Mouse (Mus musculus): Measurements from ENCODE around the gene Pola2. TPM values are rescaled to one million over a fixed set of nuclear protein-coding genes. Genes with fewer than 3 reads are reported as not detected.

The Pola2 gene
- polyA plus RNA-seq, 1 experiment from 2014 or later = 44.4 TPM

DNA sequence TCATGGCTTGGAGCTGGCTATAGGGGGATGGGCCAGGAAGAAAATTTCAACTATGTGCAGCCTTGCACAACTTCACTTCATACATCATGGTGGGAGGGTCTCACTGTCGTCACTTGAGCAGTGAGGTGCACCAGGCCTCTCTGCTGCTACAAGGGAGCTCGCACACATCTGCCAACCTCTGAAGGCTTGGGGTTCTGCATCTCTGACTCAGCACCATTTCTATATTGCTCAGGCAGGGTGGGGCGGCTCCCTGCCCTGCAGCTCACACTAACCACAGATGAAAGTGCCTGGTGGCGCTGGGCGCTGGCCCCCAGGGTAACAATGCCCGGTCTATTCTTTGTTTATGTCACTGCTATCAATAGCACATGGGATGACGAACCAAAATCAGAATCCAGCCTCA is 19.0 kb downstream of the Pola2 start:
- no peak for ATAC-seq (ENCODE audit: low FRiP score, low read depth)
- Histone ChIP-seq H3K9ac (no peak overlapping the region), H3K4me1 (no peaks in the 10 kb centered on the region), H3K4me3 (no peak overlapping the region), H3K4me2 (replicated peaks) (no peak overlapping the region), H3K27me3 (replicated peaks) (no peaks in the 10 kb centered on the region), H3K9me3 (no peaks in the 10 kb centered on the region), H3K36me3 (peaks cover 56% of the 10 kb centered on the region), H3K27ac (no peak overlapping the region)
- WGBS = 90% methylated on average over 7 of the region's 7 CpGs

DNA sequence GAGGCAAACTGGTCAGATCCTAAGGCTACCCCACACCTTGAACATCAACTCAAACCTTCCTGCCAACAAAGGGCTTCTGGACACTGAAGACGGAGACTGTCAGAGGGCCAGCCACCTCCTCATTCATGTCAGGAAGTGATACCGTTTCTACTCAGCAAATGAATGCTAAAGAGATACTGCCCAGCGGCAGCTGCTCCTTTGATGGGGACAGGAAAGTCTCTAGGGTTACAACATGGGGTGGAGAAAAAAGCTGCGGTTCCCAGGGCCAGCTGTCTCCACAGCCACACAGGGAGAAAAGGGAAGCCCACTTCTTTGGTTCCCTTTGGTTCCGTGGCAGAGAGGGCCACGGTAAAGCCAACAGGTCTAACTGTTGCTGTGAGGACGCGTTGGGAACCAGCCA is 19.9 kb downstream of the Pola2 start:
- H3K4me1 ChIP-seq = no peaks in the 10 kb centered on the region
- no peaks in the 10 kb centered on the region for H3K27me3 ChIP-seq (replicated peaks)
- peaks cover 49% of the 10 kb centered on the region for H3K36me3 ChIP-seq
- no peak overlapping the region for H3K4me3 ChIP-seq
- WGBS = 77% methylated on average over 8 of the region's 8 CpGs
- ATAC-seq (ENCODE audit: low FRiP score, low read depth) = no peak
- H3K4me2 ChIP-seq (replicated peaks) = no peak overlapping the region
- no peak overlapping the region for H3K27ac ChIP-seq
- H3K9ac ChIP-seq = no peak overlapping the region
- H3K9me3 ChIP-seq = no peaks in the 10 kb centered on the region

DNA sequence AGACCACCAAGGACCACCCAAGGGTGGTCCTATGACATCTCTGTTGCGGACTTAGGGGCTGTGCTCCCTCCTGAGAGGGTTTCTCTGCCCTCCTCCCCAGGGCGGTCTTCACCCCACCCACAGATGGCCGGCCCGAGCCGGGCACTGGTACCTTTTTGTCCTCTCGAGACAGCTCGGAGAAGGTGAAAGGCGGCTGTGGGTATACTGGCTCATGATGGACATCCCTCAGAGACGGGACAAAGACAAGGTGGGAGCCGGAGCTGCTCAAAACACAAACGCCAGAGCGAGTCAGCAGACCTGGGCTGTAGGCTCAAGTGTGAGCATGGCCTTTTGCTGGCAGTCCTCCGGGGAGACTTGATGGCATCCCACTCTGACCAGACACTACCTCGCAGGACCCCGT is 20.6 kb downstream of the Pola2 start:
- H3K9ac ChIP-seq = 0 out of 2 replicates have a peak overlapping the region, but pooled peaks have one; percentile 13
- no peaks in the 10 kb centered on the region for H3K27me3 ChIP-seq (replicated peaks)
- H3K4me2 ChIP-seq (replicated peaks) = no peak overlapping the region
- ATAC-seq (ENCODE audit: low FRiP score, low read depth) = no peak
- no peaks in the 10 kb centered on the region for H3K9me3 ChIP-seq
- no peak overlapping the region for H3K4me3 ChIP-seq
- H3K27ac ChIP-seq = no peak overlapping the region
- 93% methylated on average over 15 of the region's 15 CpGs for WGBS
- H3K4me1 ChIP-seq = 0 out of 2 replicates have a peak, but pooled peaks cover 3% of the 10 kb centered on the region
- peaks cover 42% of the 10 kb centered on the region for H3K36me3 ChIP-seq

DNA sequence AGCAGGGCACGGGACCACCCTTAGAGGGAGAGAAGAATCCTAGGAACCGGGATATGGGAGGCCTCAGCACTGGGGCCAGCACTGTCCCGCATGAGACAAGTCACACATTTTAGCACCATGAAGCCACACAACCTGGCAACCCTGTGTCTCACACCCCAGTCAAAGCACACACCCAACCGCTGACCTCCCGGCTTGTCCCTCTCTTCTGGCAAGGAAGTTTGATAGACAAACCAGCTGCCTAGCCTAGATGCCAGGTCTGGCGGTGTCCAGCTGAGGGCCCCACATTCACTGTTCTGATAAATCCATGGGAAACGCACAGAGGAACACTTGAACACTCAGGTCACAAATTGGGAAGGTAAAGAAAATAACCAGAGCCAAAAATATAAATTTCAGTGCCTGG is 21.4 kb downstream of the Pola2 start:
- Histone ChIP-seq H3K4me1 (peaks cover 11% of the 10 kb centered on the region; the same call in 1 of the 2 replicates), H3K27me3 (replicated peaks) (no peaks in the 10 kb centered on the region), H3K9me3 (no peaks in the 10 kb centered on the region), H3K4me2 (replicated peaks) (no peak overlapping the region), H3K9ac (no peak overlapping the region), H3K4me3 (no peak overlapping the region), H3K36me3 (peaks cover 36% of the 10 kb centered on the region), H3K27ac (no peak overlapping the region)
- 93% methylated on average over 7 of the region's 7 CpGs for WGBS
- no peak for ATAC-seq (ENCODE audit: low FRiP score, low read depth)

DNA sequence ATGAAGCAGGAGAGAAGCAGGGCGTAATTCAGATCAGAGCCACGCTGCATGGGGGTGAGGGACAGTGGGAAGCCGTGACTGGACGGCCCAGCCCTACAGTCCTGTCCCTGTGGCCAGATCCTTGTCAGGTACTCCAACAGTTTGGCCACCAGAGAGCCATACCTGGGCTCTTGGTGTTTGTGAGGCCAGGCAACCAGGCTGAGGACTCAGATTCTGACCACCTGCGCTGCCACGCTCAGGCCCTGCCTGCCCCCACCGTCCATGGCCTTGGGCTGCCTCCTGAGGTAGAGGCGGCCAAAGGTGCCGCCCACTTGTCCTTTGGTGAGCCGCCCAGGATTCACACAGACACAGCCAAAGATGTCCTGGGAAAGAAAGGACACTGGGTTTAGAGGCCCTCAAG is 23.3 kb downstream of the Pola2 start:
- H3K4me3 ChIP-seq = no peak overlapping the region
- H3K36me3 ChIP-seq = peaks cover 28% of the 10 kb centered on the region
- ATAC-seq (ENCODE audit: low FRiP score, low read depth) = no peak
- peaks cover 17% of the 10 kb centered on the region; the same call in 1 of the 2 replicates for H3K4me1 ChIP-seq
- no peak overlapping the region for H3K4me2 ChIP-seq (replicated peaks)
- no peak overlapping the region for H3K9ac ChIP-seq
- H3K9me3 ChIP-seq = no peaks in the 10 kb centered on the region
- WGBS = 92% methylated on average over 10 of the region's 10 CpGs
- no peak overlapping the region for H3K27ac ChIP-seq
- H3K27me3 ChIP-seq (replicated peaks) = no peaks in the 10 kb centered on the region

DNA sequence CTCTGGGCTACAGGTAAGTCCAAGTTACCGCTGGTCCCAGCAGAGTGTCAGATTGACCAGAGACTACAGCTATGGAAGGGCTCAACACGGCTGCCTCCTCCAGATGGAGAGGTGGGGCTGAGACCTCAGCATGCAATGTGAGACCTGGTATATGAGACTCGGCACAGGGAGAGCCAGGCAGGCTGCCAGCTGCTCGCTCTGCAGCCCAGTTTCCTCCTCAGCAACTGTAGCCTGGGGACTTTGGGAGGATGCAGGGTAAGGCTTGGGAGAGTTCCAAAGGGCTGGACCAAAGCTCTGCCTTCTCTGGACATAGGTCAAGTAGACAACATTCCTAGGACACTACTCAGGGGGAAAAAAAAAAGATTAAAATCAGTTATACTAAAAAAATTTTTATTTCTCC is 23.8 kb downstream of the Pola2 start:
- H3K4me1 ChIP-seq = peaks cover 17% of the 10 kb centered on the region; the same call in 1 of the 2 replicates
- no peak overlapping the region for H3K27ac ChIP-seq
- 73% methylated on average over 4 of the region's 4 CpGs for WGBS
- peaks cover 26% of the 10 kb centered on the region for H3K36me3 ChIP-seq
- ATAC-seq (ENCODE audit: low FRiP score, low read depth) = no peak
- no peak overlapping the region for H3K4me2 ChIP-seq (replicated peaks)
- H3K27me3 ChIP-seq (replicated peaks) = no peaks in the 10 kb centered on the region
- no peaks in the 10 kb centered on the region for H3K9me3 ChIP-seq
- H3K9ac ChIP-seq = no peak overlapping the region
- H3K4me3 ChIP-seq = no peak overlapping the region

DNA sequence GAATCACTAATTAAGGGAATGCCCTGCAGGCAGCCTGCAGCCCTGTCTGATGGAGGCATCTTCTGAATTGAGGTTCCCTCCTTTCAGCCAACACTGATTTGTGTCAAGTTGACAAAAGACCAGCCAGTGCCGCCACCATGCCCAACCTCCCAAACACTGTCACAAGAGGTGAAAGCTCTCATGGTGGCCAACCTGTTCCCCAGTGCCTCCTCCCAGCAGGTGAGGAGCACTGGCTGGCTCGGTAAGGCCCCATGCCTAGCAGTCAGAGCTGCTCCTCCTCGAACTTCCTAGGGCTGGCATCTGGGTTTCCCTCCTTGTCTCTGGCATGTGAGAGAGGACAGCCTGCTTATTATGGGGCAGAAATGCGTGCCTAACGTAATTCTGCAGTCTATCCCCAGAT is 24.3 kb downstream of the Pola2 start:
- Histone ChIP-seq H3K4me2 (replicated peaks) (no peak overlapping the region), H3K9ac (no peak overlapping the region), H3K9me3 (no peaks in the 10 kb centered on the region), H3K4me3 (no peak overlapping the region), H3K36me3 (peaks cover 22% of the 10 kb centered on the region), H3K27ac (no peak overlapping the region), H3K4me1 (peaks cover 17% of the 10 kb centered on the region; the same call in 1 of the 2 replicates), H3K27me3 (replicated peaks) (no peaks in the 10 kb centered on the region)
- ATAC-seq (ENCODE audit: low FRiP score, low read depth) = no peak
- 87% methylated on average over 5 of the region's 5 CpGs for WGBS

DNA sequence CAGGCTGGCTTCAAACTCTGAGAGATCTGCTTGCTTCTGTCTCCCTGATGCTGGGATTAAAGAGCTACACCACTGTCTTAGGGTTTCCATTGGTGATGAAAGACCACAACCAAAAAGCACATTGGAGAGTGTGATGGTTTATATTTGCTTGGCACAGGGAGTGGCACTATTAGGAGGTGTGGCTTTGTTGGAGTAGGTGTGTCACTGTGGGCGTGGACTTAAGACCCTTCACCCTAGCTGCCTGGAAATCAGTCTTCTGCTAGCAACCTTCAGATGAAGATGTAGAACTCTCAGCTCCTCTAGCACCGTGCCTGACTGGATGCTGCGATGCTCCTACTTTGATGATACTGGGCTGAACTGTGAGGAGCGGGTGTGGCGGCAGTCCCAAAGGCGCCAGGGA is 25.5 kb downstream of the Pola2 start:
- Histone ChIP-seq H3K36me3 (peaks cover 22% of the 10 kb centered on the region), H3K9ac (no peak overlapping the region), H3K4me1 (peaks cover 17% of the 10 kb centered on the region; the same call in 1 of the 2 replicates), H3K27ac (no peak overlapping the region), H3K27me3 (replicated peaks) (no peaks in the 10 kb centered on the region), H3K9me3 (no peaks in the 10 kb centered on the region), H3K4me3 (no peak overlapping the region), H3K4me2 (replicated peaks) (no peak overlapping the region)
- no peak for ATAC-seq (ENCODE audit: low FRiP score, low read depth)
- 86% methylated on average over 6 of the region's 6 CpGs for WGBS

DNA sequence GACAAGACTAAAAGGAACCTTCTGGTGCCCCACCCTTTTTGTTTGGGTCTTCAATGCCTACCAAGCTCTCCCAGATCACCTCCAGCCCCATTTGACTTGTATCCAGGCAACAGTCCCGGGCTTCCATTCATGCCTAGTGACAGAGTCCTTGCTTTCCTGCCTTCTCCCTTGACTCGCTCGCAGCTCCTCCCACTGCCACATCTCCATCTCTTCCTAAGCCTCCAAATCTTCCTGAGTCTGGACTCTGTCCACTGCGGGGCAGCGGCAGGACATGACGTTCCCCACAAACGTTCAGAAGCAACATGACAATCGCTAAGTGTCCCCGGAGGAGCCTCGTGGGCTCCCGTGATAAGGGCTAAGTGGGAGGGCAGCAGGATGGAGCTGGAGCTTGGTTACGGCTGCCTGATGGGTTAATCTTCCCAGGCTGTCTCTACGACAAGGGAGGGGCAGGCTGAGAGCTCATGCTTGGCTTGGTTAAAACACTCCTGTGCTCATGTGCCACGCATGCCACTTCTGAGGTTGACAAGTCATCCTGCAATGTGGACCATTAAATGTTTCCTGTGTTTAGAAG is 26.1 kb downstream of the Pola2 start:
- Histone ChIP-seq H3K27ac (no peak overlapping the region), H3K27me3 (replicated peaks) (no peaks in the 10 kb centered on the region), H3K36me3 (peaks cover 16% of the 10 kb centered on the region), H3K4me1 (peaks cover 17% of the 10 kb centered on the region; the same call in 1 of the 2 replicates), H3K4me3 (no peak overlapping the region), H3K4me2 (replicated peaks) (peak overlapping the region; percentile 32; the same call in 1 of the 2 replicates), H3K9ac (no peak overlapping the region), H3K9me3 (no peaks in the 10 kb centered on the region)
- no peak for ATAC-seq (ENCODE audit: low FRiP score, low read depth)
- 38% methylated on average over 14 of the region's 14 CpGs for WGBS

DNA sequence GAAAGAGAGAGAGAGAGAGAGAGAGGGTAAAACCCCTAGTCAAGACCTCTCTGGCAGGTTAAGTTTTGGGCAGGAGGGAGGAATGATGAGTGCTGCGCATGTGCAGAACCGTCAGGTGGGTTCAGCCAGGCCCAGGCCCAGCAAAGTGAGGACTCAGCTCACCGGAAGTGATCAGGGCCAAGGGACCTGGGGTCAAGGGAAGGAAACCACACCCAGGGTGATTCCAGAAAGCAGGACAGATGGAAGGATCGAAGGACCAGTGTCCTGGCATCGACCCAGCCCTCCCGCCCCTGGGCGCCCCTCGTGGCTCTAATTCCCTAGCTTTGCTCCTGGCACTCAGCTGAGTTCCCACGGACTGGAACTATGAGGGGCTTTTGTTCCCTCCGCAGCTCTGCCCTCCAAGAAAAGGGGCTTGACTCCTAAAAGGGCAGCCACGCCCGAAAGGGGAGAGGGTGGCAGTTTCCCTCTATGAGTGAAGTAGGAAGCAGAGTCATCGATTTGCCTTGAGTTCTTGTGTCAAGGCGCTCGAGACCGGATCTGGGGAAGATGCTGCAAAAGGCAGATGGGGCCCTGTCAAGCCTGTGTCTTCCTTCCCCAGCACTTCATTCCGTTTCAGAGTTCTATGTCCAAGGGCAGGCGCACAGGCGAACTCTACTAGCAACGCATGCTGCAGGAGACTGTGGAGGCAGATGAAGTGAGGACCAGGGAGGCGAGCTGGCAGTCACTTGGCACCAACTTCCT is 26.7 kb downstream of the Pola2 start:
- Histone ChIP-seq H3K27ac (peak overlapping the region; percentile 26; the same call in 1 of the 2 replicates), H3K9me3 (no peaks in the 10 kb centered on the region), H3K27me3 (replicated peaks) (no peaks in the 10 kb centered on the region), H3K4me3 (no peak overlapping the region), H3K9ac (no peak overlapping the region), H3K4me2 (replicated peaks) (peak overlapping the region; percentile 32; the same call in 1 of the 2 replicates), H3K36me3 (peaks cover 10% of the 10 kb centered on the region), H3K4me1 (peaks cover 17% of the 10 kb centered on the region; the same call in 1 of the 2 replicates)
- ATAC-seq (ENCODE audit: low FRiP score, low read depth) = no peak
- WGBS = 71% methylated on average over 21 of the region's 21 CpGs

DNA sequence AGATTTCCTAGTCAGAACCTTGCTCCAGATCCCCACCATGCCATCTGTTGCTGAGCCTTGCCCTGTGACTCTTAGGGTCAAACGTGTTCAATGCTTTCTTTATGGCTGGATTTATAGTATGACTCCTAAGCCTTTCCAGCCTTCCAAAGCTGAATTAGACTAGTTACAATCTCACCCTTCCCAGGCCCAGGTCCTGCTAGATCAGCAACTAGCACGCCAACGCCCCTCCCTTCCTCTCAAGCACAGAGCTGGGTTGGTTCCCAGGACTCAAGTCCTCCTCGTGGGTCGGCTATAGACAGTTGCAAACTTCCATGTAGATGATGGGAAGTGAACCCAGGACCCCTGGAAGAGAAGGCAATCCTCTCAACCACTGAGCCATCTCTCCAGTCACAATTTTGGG is 28.3 kb downstream of the Pola2 start:
- no peak overlapping the region for H3K4me2 ChIP-seq (replicated peaks)
- H3K27ac ChIP-seq = no peak overlapping the region
- H3K36me3 ChIP-seq = no peaks in the 10 kb centered on the region; the same call in 1 of the 2 replicates
- WGBS = 81% methylated on average over 5 of the region's 5 CpGs
- H3K9me3 ChIP-seq = no peaks in the 10 kb centered on the region
- ATAC-seq (ENCODE audit: low FRiP score, low read depth) = no peak
- H3K27me3 ChIP-seq (replicated peaks) = no peaks in the 10 kb centered on the region
- H3K4me3 ChIP-seq = no peak overlapping the region
- H3K9ac ChIP-seq = no peak overlapping the region
- peaks cover 17% of the 10 kb centered on the region; the same call in 1 of the 2 replicates for H3K4me1 ChIP-seq

DNA sequence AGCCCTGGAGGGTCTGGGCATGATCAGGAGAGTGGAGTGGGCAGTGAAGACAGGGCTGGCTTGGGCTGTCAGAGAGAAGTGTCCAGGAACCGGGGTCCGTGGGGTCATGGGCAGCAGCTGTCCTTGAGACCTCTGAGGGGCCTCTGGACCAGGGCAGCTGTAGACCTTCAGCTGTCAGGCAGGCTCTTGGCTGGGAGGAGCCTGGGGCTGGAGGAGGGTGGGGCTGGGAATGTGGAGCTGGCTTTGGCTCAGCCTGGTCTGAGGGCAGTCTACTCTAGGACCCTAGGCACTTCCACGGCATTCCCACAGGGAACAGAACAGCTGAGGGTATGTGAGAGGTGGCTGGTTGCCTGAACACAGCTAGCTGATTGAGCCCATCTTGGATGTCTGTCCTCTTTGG is 28.7 kb downstream of the Pola2 start:
- H3K36me3 ChIP-seq = no peaks in the 10 kb centered on the region; the same call in 1 of the 2 replicates
- H3K4me2 ChIP-seq (replicated peaks) = no peak overlapping the region
- no peaks in the 10 kb centered on the region for H3K9me3 ChIP-seq
- no peak overlapping the region for H3K4me3 ChIP-seq
- peaks cover 17% of the 10 kb centered on the region; the same call in 1 of the 2 replicates for H3K4me1 ChIP-seq
- no peak overlapping the region for H3K9ac ChIP-seq
- WGBS = 66% methylated on average over 3 of the region's 3 CpGs
- no peak for ATAC-seq (ENCODE audit: low FRiP score, low read depth)
- H3K27ac ChIP-seq = no peak overlapping the region
- no peaks in the 10 kb centered on the region for H3K27me3 ChIP-seq (replicated peaks)

Data from neural tube, embryonic 12.5 days (tissue).